Mouse (Mus musculus) embryonic fibroblast, embryonic 13.5 days (primary cell): ENCODE results near the gene Myocd.

Source experiments
- CTCF ChIP-seq: IDR thresholded peaks from 2 replicates; pipeline ENCODE4 v1.5.1; 2011; ENCODE audit warnings: mild to moderate bottlenecking, control low read depth, low read length, moderate library complexity, borderline replicate concordance; ENCODE audit not compliant: insufficient read depth
- POLR2A ChIP-seq: IDR thresholded peaks from 2 replicates; pipeline ENCODE4 v1.6.1; 2011; ENCODE audit warnings: low read depth, mild to moderate bottlenecking, control low read depth, low read length, moderate library complexity

DNA sequence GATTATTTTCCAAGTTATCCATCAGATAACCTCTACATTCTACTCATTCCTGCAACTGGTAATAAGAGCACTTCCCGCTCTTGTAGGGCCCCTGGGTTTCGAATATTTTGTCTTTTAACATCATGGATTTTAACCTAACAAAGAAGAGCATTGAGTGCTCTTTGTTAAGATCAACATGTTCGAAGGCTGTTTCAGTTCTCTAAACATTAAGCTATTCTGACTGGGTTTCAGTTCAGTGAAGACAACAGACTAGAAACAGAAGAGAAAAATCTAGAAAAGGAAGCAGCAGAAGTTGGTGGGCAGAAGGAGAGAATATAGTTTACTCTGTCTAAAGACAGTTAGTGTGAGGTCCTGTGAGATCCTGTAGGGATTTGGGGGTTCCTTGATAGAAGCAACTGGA lies 31.9 kb downstream of the Myocd start:
- TF ChIP-seq POLR2A (no peak), CTCF (no peak)
